Mouse (Mus musculus) CH12.LX (cell line): ENCODE data around the gene Dpep3.

ENCODE experiments used
- BHLHE40 ChIP-seq: IDR thresholded peaks from 2 replicates; pipeline ENCODE4 v1.6.1; 2011; ENCODE audit warnings: mild to moderate bottlenecking, low read depth, low read length, improper control_type of control experiment
- CTCF ChIP-seq, 2 experiments: IDR thresholded peaks in 1 of 2; conservative IDR thresholded peaks in 1 of 2; 2 replicates each; pipeline ENCODE4 v1.5.1; 2011 to 2012; ENCODE audit warnings: low read depth in 2 of 2, low read length in 2 of 2, improper control_type of control experiment in 1 of 2, inconsistent platforms in 1 of 2, mild to moderate bottlenecking in 1 of 2, moderate library complexity in 1 of 2
- EP300 ChIP-seq: IDR thresholded peaks from 2 replicates; pipeline ENCODE4 v1.6.1; 2011; ENCODE audit warnings: low read length, improper control_type of control experiment
- HCFC1 ChIP-seq: IDR thresholded peaks from 2 replicates; pipeline ENCODE4 v1.6.1; 2012; ENCODE audit warnings: low read depth, mild to moderate bottlenecking, inconsistent platforms, low read length, improper control_type of control experiment
- JUND ChIP-seq: conservative IDR thresholded peaks from 2 replicates; pipeline ENCODE4 v1.6.1; 2011; ENCODE audit warnings: low read depth, low read length, improper control_type of control experiment
- MAX ChIP-seq: IDR thresholded peaks from 2 replicates; pipeline ENCODE4 v1.6.1; 2011; ENCODE audit warnings: low read length, improper control_type of control experiment
- TBP ChIP-seq: conservative IDR thresholded peaks from 2 replicates; pipeline ENCODE4 v1.6.1; 2011; ENCODE audit warnings: low read depth, low read length, improper control_type of control experiment
- USF2 ChIP-seq: conservative IDR thresholded peaks from 2 replicates; pipeline ENCODE4 v1.6.1; 2011; ENCODE audit warnings: low read depth, low read length, improper control_type of control experiment
- ZC3H11A ChIP-seq: IDR thresholded peaks from 2 replicates; pipeline ENCODE4 v1.6.1; 2012; ENCODE audit warnings: low read depth, mild to moderate bottlenecking, inconsistent platforms, low read length, improper control_type of control experiment

GRCm38 (mm10) chr8:105981146-105981545 is 1.9 kb upstream of the Dpep3 start:
- no peak for TF ChIP-seq EP300
- peak in 1 of 2 experiments; percentile 20; a peak in 2 of 4 replicates for TF ChIP-seq CTCF (conservative IDR thresholded peaks at IDR 0.05 in 1 of 2, IDR thresholded peaks at IDR 0.05 in 1 of 2; ENCODE audit: low read depth in 2 of 2, low read length in 2 of 2)
- no peak for TF ChIP-seq ZC3H11A
- no peak for TF ChIP-seq BHLHE40
- no peak for TF ChIP-seq TBP
- TF ChIP-seq USF2, result no peak
- no peak for TF ChIP-seq MAX
- TF ChIP-seq HCFC1, result no peak
- TF ChIP-seq JUND, result no peak
